Mouse (Mus musculus) kidney, adult 9 months (tissue): ENCODE results near the gene Dusp28.
A peak's percentile ranks its signal among the peaks of the same experiment; 100 is the strongest.

Experiments
- DNase-seq: peaks from one replicate; pipeline ENCODE4 v3.0.0; 2022

Gene Dusp28

DNA sequence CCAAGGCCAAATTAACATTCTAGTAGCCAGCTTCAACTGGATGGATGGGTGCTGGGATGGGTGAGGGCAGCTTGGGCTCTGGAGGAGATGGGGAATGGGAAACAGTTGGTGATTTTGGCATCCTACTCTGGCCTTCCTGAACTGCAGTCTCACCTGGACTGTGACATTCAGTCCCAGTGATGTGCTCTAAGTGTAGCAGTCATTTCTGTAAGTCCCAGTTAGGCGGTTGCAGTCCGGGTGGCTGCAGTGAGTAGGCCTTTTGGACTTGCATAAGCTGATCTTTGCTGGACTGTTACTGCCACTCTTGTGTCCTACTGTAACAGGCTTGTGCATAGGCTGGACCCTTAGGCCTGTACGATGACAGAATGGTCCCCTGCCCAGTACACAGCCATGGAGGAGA lies 41.2 kb downstream of the Dusp28 start:
- DNase-seq = peak; percentile 36

DNA sequence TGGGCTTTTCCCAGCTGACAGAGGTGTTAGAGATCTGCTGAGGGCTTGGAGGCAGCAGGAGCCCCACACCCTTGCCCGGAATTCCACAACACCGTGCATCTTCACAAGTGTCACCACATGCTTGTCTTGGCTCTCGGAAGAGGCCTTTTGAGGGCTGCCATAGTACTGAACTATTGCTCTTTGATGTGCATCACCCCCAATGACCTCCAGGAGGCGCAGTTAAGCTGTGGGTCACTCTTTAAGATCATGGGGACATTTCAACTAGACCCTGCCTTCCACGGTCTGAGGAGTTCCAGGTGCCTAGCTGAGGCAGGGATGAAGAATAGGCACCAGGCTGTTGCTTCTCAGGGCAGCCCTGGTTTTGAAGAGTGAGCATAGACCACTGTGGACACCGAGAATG lies 42.6 kb downstream of the Dusp28 start:
- DNase-seq = no peak

DNA sequence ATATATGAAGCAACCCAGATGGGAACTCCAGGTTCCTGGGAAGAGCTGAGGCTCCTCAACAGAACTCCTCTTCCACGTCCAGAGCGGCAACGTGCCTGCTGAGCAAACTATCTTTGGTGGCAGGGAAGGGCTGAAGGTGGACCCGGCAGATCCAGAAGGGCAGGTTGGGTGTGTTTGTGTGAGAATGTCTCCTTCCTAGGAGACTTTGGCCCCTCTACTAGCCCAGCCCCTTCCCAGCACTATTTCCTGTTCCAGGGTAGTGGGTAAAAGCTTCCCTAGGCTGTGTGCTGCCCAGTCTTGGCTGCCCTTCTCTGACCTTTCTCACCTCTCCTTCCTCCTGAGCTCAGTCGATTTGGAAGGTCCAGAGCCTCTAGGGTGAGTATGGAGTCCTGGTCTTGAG lies 43.8 kb downstream of the Dusp28 start, which contains the start of gene Gpr35:
Gene Gpr35, plus strand, starts transcription at position 259 of the 400 bp plus-strand sequence.
- DNase-seq = no peak

DNA sequence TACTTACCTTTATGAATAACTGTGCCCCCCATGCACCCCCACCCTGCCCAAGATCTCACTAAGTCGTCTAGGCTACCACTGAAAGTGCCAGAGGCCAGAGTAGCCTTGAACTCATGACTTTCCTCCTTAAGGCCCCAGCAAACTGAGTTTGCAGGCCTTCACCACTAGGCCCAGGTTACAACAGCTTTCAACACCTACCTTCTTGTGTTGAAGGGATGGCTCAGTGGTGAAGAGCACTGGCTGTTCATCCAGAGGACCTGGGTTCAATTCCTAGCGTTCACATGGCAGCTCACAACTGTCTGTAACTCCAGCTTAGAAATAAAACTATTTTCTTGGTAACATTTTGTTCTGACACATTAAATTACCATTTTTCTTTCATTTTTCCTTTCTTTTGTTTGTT lies 46.9 kb downstream of the Dusp28 start:
- no peak for DNase-seq

DNA sequence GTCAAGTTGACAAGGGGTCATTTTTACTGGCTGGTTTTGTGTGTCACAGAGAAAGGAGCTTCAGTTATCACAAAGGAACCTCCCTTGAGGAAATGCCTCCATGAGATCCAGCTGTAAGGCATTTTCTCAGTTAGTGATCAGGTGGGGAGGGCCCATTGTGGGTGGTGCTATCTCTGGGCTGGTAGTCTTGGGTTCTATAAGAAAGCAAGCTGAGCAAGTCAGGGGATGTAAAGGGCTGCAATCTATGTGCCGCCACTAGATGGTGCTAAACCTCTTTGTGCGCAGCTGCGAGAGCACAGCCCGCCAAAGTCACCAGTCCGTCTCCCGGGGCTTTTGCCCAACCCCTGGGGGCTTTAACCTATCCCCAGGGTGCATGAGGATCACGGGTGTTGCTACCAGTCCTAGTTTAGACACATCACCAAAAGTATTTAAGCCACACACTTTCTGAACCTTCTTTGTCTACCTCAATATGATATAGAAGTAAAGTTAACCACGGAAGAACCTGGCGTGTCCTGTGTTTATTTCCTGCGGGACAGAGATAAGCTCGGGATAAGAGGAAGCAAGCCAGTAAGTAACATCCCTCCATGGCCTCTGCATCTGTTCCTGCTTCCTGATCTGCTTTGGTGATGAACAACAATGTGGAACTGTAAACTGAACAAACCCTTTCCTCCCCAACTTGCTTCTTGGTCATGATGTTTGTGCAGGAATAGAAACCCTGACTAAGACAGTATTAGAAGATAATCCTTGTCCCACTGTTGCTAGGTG lies 50.0 kb downstream of the Dusp28 start:
- DNase-seq = peak; percentile 80
